Mouse (Mus musculus): ENCODE data around the gene Fignl2.

Fignl2 gene

GRCm38 (mm10) chr15:101077813-101078730 lies at the start of gene Fignl2:
Gene Fignl2, minus strand, starts transcription at chr15:101078567.
- no peak for DNase-seq (ENCODE audit: low read depth, low spot score)

- no peak for DNase-seq (ENCODE audit: low read depth, low spot score)
Observed at GRCm38 (mm10) chr15:101126876-101127544, 48.6 kb upstream of the Fignl2 start.

GRCm38 (mm10) chr15:101125561-101125960 lies 47.2 kb upstream of the Fignl2 start:
- no peak for DNase-seq (ENCODE audit: low read depth, low spot score)

GRCm38 (mm10) chr15:101123202-101123601 lies 44.8 kb upstream of the Fignl2 start:
- no peak for DNase-seq (ENCODE audit: low read depth, low spot score)

- DNase-seq (ENCODE audit: low read depth, low spot score), result peak; percentile 90
Observed at GRCm38 (mm10) chr15:101122290-101122589, 43.9 kb upstream of the Fignl2 start.

GRCm38 (mm10) chr15:101121411-101122289 lies 43.3 kb upstream of the Fignl2 start:
- DNase-seq (ENCODE audit: low read depth, low spot score), result no peak

DNA sequence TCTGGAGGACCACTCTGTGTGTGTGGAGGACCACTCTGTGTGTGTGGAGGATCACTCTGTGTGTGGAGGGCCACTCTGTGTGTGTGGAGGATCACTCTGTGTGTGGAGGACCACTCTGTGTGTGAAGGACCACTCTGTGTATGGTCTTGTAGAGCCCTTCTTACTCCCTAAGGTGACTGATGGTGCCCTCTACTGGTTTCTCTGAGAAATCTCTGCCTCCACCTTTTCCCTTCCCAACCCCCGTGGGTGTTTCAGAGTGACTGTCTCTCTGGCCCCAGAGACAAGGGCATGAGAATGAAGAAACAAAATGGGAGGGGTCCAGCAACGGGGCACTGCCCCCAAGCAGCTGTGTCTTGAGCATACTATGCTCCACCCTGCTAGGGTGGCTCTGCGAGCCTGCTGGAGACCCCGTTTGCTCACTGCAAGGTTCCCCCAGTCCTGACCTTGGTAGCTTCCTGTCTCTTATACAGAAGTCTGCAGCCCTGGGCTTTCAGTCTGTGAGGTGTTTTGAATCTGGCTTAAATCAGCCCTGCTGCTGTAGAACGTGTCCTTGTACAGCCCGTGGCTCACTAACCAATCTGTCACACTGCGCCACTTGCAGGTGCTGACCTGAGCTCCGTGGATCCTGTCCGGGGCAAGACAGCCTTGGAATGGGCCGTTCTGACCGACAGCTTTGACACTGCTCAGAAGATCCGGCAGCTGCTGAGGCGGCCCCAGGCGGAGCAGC lies 40.2 kb upstream of the Fignl2 start:
- DNase-seq (ENCODE audit: low read depth, low spot score), result peak; percentile 81

DNA sequence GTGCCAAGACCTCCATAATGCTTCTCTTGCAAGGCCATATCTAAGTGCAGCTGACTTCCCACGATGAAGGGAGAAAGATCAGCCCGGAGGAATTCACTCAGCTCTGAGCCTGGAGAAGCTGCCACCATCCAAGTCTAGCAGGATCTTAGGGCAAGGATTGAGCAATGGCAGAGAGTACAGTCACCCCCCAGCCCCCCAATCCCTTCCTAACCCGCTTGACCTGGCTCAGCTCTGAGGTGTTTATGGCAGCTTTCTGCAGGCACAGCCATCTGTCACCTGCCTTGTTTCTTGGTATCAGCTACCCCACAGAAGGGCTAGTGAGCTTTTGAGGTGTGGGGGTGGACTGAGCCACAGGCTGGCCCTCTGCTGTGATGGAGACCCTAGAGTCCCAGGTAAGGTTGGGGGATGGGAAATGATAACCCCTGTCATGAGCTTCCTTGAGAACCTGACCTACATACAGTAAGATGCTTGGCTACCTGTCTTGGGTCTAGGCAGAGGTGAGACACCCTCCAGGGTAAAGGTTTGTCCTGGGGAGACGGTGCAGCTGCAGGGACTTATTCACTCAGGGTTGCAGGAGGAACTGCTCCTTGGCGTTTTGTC lies 37.2 kb upstream of the Fignl2 start, which contains the start of gene Ankrd33:
TSS of gene Ankrd33 (plus strand) at position 245 of the 600 bp plus-strand sequence.
- DNase-seq (ENCODE audit: low read depth, low spot score), result no peak

DNA sequence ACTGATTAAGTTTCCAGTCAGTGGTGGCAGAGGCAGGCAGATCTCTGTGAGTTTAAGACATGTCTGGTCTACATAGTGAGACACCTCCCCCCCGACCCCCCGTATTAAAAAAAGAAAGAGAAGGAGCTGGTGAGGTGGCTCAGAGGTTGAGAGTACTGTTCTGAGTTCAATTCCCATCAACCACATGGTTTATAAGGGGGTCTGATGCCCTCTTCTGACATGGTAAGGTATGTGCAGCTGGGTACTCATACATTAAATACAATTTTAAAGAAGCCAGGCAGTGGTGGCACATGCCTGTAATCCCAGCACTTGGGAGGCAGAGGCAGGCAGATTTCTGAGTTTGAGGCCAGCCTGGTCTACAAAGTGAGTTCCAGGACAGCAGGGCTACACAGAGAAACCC lies 35.4 kb upstream of the Fignl2 start:
- DNase-seq (ENCODE audit: low read depth, low spot score), result peak; percentile 61

GRCm38 (mm10) chr15:101113176-101113575 lies 34.8 kb upstream of the Fignl2 start:
- DNase-seq (ENCODE audit: low read depth, low spot score), result peak; percentile 57

DNA sequence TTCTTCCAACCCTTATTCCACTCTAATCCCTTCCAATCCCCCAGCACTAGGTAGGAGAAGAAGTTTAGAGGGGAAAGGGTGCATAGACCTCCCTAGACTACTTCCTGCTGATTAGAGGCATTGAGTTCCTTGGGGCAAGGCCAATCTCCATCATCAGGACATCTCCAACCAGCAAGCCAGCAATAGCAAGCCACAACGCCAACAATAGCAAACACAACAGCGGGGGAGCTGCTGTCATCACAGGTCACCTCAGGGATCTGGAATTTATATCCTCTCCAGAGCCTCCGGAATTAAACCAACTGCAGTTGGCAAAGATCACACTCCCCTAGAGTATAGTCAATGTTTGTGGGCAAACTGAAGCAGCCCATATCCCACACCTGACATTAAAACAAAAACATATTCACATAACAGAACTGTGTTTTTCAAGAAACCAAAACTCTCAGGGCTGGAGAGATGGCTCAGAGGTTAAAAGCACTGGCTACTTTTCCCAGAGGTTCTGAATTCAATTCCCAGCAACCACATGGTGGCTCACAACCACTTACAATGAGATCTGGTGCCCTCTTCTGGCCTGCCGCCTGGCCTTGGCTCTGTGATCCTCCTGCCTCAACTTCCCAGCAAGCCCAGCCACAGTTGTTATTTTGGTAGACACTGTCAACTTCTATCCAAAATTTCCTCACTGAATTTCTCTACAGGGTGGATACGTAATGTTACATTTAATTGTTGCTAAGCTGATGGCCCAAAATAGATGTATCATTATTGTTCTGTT lies 29.7 kb upstream of the Fignl2 start:
- DNase-seq (ENCODE audit: low read depth, low spot score), result no peak

GRCm38 (mm10) chr15:101106011-101106410 lies 27.6 kb upstream of the Fignl2 start:
- DNase-seq (ENCODE audit: low read depth, low spot score), result peak; percentile 47

- peak; percentile 86 for DNase-seq (ENCODE audit: low read depth, low spot score)
Observed at GRCm38 (mm10) chr15:101105496-101105994, 27.2 kb upstream of the Fignl2 start.

- DNase-seq (ENCODE audit: low read depth, low spot score), result no peak
Observed at GRCm38 (mm10) chr15:101103605-101104304, 25.4 kb upstream of the Fignl2 start.

DNA sequence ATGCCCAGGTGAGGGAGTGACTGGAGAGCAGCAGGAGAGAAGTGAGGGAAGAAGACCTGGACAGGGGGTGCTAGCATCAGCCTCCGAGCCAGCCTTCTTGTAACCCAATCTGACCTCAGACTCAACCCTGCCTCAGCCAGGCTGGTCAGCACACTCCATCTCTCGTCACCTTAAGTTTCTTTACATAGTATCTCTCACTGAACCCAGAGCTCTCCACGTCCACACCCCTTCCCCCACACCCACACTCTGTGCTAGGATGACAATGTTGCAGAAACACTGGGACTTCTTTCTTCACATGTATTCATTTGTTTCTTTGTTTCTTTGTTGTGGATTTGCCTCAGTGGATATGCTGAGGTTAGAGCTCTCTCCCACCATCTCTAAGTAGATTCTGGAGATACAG lies 22.6 kb upstream of the Fignl2 start:
- no peak for DNase-seq (ENCODE audit: low read depth, low spot score)

DNA sequence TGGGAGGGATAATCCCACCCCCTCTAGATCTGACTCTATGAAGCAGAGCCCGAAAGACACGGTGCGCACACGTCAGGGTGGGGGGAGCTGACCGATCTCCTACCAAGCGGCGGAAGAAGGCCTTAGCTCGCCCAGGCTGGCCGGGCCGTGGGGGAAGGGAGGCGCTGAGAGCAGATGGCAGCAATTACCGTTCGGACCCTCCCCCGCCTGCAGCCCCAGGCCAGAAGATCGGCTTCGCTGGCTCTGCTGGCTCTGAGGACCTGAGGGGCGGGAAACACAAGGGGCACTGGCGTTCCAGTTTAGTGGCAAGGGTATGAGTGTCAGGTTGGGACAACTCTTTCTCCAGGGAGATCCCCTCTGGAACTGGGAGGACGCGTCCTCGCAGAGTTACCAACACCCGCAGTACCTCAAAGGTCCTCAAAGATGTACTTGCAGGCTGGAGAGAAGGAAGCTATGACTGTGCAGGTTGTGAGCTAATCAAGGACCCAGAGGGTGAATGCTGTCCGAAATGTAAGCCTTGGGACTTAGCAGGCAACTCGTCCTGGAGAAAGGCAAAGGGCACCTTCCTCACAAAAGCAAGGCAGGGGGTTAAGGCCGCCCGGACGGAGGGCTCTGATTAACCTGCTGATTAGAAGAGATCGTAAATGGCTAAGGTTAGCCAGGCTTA lies 19.8 kb upstream of the Fignl2 start:
- peak; percentile 80 for DNase-seq (ENCODE audit: low read depth, low spot score)

- no peak for DNase-seq (ENCODE audit: low read depth, low spot score)
Observed at GRCm38 (mm10) chr15:101095392-101095791, 17.0 kb upstream of the Fignl2 start.

DNA sequence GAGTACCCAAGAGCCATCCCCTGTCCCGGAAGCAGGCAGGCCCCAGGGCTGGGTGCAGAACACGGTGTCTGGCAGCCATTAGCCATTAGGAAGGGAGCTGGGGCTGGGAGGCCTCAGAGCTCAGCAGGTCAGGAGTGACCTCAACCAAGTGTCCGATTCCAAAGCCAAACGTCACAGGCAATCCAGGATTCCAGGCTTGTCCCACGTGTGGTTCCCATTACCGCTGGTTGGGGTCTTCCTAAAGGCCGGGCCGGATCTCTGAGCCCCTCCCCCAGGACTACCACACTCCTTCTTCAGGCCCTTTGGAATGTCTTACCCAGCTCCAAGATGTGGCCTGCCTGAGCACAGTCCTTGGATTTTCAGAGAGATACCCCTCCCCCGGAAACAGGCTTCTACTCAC lies 16.6 kb upstream of the Fignl2 start:
- peak; percentile 60 for DNase-seq (ENCODE audit: low read depth, low spot score)

DNA sequence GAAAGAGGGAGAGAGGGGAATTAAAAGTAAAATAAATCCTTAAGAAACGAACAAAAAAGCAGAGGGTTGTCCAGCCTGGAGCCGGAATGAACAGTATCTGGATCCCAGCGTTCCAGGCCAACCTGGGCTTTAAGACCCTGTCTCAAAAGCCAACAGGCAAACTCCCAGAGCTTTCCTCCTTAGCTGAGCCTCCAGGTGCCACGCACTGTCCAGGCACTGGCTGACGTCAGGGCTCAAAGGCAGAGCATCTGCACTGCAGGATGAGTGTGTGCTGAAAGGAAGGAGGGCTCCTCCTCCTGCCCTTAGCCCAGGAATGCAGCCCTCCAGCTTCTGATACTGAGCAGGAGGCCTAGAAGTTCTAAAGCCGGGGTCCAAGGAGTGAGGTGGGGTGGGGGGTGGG lies 15.6 kb upstream of the Fignl2 start:
- peak; percentile 60 for DNase-seq (ENCODE audit: low read depth, low spot score)
